Mouse (Mus musculus): Measurements from ENCODE around the gene Pmf1.
"Not testable (repeated sequence)": the region's sequence is repeated elsewhere in the genome, so short reads cannot be mapped to it uniquely, and the experiment has no call there.

The Pmf1 gene

GRCm38 (mm10) chr3:88437454-88437853, 27.3 kb upstream of the Pmf1 start:
- peak; percentile 63 to 69 for DNase-seq

- peak in 1 of 2 experiments; percentile 75 for DNase-seq
Measured at GRCm38 (mm10) chr3:88436395-88437201, 26.5 kb upstream of the Pmf1 start.

- no peak for DNase-seq
Measured at GRCm38 (mm10) chr3:88435515-88435914, 25.4 kb upstream of the Pmf1 start.

- not testable (repeated sequence) for DNase-seq
Measured at GRCm38 (mm10) chr3:88428639-88429038, 18.5 kb upstream of the Pmf1 start.

GRCm38 (mm10) chr3:88427342-88427905, 17.3 kb upstream of the Pmf1 start:
- no peak for DNase-seq

GRCm38 (mm10) chr3:88425708-88426420, 15.7 kb upstream of the Pmf1 start:
- peak in 1 of 2 experiments; percentile 55 for DNase-seq

GRCm38 (mm10) chr3:88425330-88425689, 15.2 kb upstream of the Pmf1 start:
- no peak for DNase-seq

- peak; percentile 95 to 98 for DNase-seq
Measured at GRCm38 (mm10) chr3:88424605-88425329, 14.6 kb upstream of the Pmf1 start, which contains the start of gene Slc25a44. Gene Slc25a44, minus strand, starts transcription at chr3:88425139.

- DNase-seq, result peak; percentile 57 to 73
Measured at GRCm38 (mm10) chr3:88422020-88422720, 12.0 kb upstream of the Pmf1 start.

- peak; percentile 48 to 51 for DNase-seq
Measured at GRCm38 (mm10) chr3:88420771-88421170, 10.6 kb upstream of the Pmf1 start.

- no peak for DNase-seq
Measured at GRCm38 (mm10) chr3:88418016-88418415, 7.9 kb upstream of the Pmf1 start.

- DNase-seq, result no peak
Measured at GRCm38 (mm10) chr3:88415668-88416067, 5.5 kb upstream of the Pmf1 start.

GRCm38 (mm10) chr3:88412636-88413035, 2.5 kb upstream of the Pmf1 start:
- DNase-seq, result no peak

- no peak for DNase-seq
Measured at GRCm38 (mm10) chr3:88411681-88412080, 1.6 kb upstream of the Pmf1 start.

GRCm38 (mm10) chr3:88410645-88411031, 507 bp upstream of the Pmf1 start:
- DNase-seq, result peak; percentile 14 to 38

GRCm38 (mm10) chr3:88408953-88409352, 1.2 kb downstream of the Pmf1 start:
- DNase-seq, result peak in 1 of 2 experiments; percentile 28

- DNase-seq, result no peak
Measured at GRCm38 (mm10) chr3:88407529-88407928, 2.6 kb downstream of the Pmf1 start.

GRCm38 (mm10) chr3:88407090-88407489, 3.0 kb downstream of the Pmf1 start:
- peak; percentile 70 to 75 for DNase-seq

GRCm38 (mm10) chr3:88403522-88404230, 6.5 kb downstream of the Pmf1 start:
- no peak for DNase-seq

- no peak for DNase-seq
Measured at GRCm38 (mm10) chr3:88398666-88399065, 11.5 kb downstream of the Pmf1 start.

- DNase-seq, result no peak
Measured at GRCm38 (mm10) chr3:88395742-88396141, 14.4 kb downstream of the Pmf1 start.

- DNase-seq, result no peak
Measured at GRCm38 (mm10) chr3:88395288-88395687, 14.8 kb downstream of the Pmf1 start.
